Mouse (Mus musculus) layer of hippocampus, postnatal 10 days (tissue): ENCODE measurements around the gene Sec22b. TPM values are rescaled to one million over a fixed set of nuclear protein-coding genes. Genes with fewer than 3 reads are reported as not detected.

Source experiments
- DNase-seq, 2 experiments: peaks; one replicate each; pipeline ENCODE4 v3.0.0; 2021; ENCODE audit warnings: low spot score in 2 of 2
- total RNA-seq, 2 experiments: library from RNA; stranded (reverse); gene quantifications; 2 replicates each; pipeline ENCODE4 v1.2.3; 2021

Sec22b gene
- total RNA-seq, 2 experiments from 2014 or later, result 60.9 to 66.3 TPM

GRCm38 (mm10) chr3:97901586-97901985, 596 bp downstream of the Sec22b start:
- DNase-seq, result no peak

GRCm38 (mm10) chr3:97909737-97910136, 8.7 kb downstream of the Sec22b start:
- no peak for DNase-seq

GRCm38 (mm10) chr3:97911093-97911492, 10.1 kb downstream of the Sec22b start:
- DNase-seq, result no peak

- no peak for DNase-seq
Measured at GRCm38 (mm10) chr3:97915081-97915480, 14.1 kb downstream of the Sec22b start.

GRCm38 (mm10) chr3:97918885-97919550, 18.0 kb downstream of the Sec22b start:
- no peak for DNase-seq

- no peak for DNase-seq
Measured at GRCm38 (mm10) chr3:97925246-97925645, 24.3 kb downstream of the Sec22b start.

GRCm38 (mm10) chr3:97927322-97927721, 26.3 kb downstream of the Sec22b start:
- no peak for DNase-seq

GRCm38 (mm10) chr3:97928968-97929858, 28.2 kb downstream of the Sec22b start:
- peak; percentile 84 to 86 for DNase-seq

GRCm38 (mm10) chr3:97930141-97930786, 29.3 kb downstream of the Sec22b start:
- no peak for DNase-seq

- no peak for DNase-seq
Measured at GRCm38 (mm10) chr3:97930787-97931158, 29.8 kb downstream of the Sec22b start.

GRCm38 (mm10) chr3:97931310-97931885, 30.4 kb downstream of the Sec22b start:
- DNase-seq, result no peak

- DNase-seq, result no peak
Measured at GRCm38 (mm10) chr3:97932131-97932530, 31.1 kb downstream of the Sec22b start.

- DNase-seq, result no peak
Measured at GRCm38 (mm10) chr3:97932771-97933170, 31.8 kb downstream of the Sec22b start.

GRCm38 (mm10) chr3:97933251-97933650, 32.3 kb downstream of the Sec22b start:
- no peak for DNase-seq

GRCm38 (mm10) chr3:97933811-97934210, 32.8 kb downstream of the Sec22b start:
- no peak for DNase-seq

- no peak for DNase-seq
Measured at GRCm38 (mm10) chr3:97934331-97935300, 33.6 kb downstream of the Sec22b start.

- no peak for DNase-seq
Measured at GRCm38 (mm10) chr3:97937068-97937944, 36.3 kb downstream of the Sec22b start.

GRCm38 (mm10) chr3:97937945-97938266, 36.9 kb downstream of the Sec22b start:
- no peak for DNase-seq

GRCm38 (mm10) chr3:97938814-97939526, 38.0 kb downstream of the Sec22b start:
- DNase-seq, result no peak
